Mouse (Mus musculus) spleen, postnatal 14 days (tissue): ENCODE measurements around the gene Fgfr2.

ENCODE experiments used
- DNase-seq, 2 experiments: peaks; one replicate each; pipeline ENCODE4 v3.0.0; 2021 to 2022; ENCODE audit warnings: low spot score in 2 of 2

Gene Fgfr2

DNA sequence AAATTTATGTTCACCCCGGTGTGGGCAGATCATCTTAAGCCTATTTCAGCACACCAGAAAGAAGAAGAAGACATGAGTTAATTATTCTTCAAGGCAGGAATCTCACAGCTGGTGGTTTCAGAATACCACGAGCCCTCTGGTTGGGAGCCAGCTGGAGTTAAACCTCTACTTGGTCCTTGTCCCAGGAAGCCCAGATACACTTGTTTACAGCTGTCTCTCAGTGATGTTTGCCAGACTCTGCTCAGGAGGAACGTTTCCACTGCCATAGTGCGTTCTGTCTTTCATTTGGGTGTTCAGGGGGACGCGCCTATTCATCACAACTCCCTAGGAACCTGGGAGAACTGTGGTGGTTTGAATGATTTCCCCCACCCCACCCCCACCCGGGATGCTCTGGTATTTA lies 2163.3 kb downstream of the Fgfr2 start:
- no peak for DNase-seq

DNA sequence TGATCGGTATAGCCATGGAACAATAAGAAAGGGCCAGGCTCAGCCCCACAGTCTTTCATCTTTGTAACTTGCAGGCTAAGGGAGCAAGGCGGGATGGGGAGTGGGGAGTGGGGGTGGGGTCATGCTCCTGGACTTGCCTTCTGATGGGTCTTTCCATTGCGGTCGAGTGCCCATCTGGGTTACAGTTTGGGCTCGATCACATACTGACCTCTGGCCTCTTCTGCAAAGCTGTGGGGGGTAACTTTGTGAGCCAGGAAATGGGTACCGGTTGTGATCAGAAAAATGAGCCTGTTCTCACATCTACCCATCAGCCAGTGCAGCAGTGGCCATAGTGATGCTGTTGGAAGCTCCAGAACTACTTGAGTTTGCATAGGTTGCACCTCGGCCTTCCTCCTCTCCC lies 2164.6 kb downstream of the Fgfr2 start:
- no peak for DNase-seq

GRCm38 (mm10) chr7:130954177-130954601 lies 2169.0 kb downstream of the Fgfr2 start:
- no peak for DNase-seq

DNA sequence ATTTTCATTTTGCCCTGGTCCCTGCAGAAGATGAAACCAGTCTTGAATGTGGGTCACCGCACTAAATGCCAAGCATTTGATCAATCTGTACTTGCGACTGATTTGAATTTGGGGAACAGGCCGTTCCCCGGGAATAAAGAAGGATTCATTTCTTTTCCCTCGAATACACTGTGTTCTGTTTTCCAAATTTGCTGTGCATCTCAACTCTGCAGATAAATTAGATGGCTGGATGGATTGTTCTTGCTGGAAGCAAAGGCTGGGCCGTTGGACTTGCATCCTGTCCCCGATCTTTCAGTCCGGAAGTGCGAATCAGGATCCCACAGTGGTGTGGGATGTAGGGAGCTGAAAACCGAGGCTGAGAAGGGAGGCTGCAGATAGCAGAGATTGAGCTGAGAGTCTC lies 2169.8 kb downstream of the Fgfr2 start:
- DNase-seq, result no peak

- DNase-seq, result no peak
Measured at GRCm38 (mm10) chr7:130951004-130951403, 2172.1 kb downstream of the Fgfr2 start.

DNA sequence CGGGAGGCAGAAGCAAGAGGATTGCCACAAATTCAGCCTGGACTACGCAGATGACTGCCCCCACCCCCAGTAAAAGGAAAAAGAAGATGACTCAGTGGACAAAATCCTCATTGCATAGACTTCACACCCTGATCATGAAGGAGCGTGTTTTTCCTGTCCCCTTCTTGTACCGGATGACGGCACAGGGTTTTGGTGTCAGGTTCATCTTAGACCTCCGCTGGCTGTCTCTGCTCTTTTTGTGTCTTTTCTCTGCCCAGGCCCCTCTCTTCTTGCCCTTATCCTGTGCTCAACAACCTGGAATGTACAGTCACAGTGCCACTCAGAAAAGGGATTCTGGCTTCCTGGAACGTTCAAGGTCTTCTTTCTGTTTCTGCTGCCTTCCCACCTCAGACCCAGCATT lies 2172.7 kb downstream of the Fgfr2 start:
- no peak for DNase-seq

DNA sequence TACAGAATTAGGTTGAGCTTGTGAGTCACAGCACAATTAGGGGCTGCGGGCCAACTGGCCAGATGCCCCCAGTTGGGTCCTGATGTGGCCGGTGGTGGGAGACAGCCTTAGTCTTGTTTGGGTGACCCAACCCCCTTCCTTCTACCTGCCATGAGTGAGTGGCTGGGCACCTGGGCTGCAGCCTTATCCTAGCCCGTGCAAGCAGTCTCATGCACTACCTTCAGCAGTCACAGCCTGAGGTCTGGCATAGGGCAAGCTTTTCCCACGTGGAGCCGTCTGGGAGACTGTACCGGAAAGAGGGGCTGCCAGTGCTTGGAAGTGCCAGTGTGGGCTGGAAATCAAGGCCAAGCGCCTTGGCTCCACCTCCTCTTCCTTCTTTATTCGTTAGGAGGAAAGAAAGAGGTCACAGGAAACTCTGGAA lies 2173.8 kb downstream of the Fgfr2 start:
- DNase-seq, result no peak

DNA sequence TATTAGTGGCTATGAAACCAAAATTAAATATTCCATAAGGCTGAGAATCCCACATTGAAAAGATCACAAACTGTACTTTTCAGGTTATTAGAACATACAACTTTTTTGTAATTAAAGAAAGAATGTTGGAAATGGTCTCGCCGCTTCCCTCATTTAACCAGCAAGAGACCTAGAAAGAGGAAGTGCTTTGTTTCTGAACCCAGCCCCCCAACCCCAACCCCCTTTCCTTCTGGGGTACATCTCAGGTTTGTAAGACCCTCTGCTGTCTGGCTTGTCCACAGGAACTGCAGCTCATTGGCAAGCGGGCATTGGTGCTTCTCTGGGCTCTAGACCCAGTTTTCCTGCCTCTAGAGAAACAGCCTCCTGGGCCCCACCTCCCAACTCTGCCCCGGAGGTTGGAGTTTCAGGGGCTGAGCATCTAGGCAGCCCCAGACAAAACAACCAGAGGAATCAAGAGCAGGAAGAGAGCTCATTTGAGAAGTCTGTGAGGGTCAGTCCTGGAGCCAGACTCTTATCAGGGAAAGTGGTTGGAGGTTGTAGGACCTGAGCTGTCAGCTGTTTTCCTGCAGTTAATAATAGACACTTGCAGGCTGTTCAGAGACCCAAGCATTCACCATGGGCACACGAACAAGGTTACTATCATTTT lies 2174.5 kb downstream of the Fgfr2 start:
- no peak for DNase-seq

DNA sequence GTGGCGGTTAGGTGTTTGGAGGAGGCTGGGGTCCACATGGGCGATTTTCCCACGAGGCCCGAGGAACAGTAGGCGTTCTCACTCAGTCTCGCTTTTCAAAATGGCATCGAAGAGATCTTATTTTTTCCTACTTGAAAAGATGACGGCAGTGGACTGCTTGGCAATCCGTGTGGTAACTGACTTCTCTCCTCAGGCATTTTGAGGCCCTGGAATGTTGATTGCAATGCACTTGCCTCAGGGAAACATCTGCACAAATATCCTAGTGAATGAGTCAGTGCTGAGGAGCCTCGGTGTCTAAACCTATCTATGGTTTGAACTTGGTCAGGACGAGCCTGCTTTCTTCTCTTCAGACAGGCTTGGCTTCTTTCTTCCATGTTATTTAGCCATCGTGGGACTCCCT lies 2176.8 kb downstream of the Fgfr2 start:
- DNase-seq, result no peak

DNA sequence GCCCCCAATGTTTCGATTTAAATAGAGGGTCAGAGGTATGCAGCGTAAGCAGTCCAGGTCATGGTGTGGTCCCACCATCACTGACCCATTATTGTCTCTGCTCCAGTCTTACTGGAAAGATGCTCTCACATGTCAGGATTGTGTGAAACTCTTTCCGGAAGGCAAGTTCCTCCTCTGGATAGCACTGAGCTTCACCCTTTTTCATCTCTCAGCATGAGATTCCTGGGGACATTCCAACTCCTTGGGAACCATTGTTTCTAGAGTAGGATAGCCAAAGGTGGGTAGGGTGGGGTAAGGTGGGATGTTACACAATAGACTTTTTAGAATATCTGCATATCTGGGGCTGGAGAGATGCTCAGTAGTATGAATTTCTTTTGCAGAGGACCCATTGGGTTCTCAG lies 2177.4 kb downstream of the Fgfr2 start:
- DNase-seq, result no peak

DNA sequence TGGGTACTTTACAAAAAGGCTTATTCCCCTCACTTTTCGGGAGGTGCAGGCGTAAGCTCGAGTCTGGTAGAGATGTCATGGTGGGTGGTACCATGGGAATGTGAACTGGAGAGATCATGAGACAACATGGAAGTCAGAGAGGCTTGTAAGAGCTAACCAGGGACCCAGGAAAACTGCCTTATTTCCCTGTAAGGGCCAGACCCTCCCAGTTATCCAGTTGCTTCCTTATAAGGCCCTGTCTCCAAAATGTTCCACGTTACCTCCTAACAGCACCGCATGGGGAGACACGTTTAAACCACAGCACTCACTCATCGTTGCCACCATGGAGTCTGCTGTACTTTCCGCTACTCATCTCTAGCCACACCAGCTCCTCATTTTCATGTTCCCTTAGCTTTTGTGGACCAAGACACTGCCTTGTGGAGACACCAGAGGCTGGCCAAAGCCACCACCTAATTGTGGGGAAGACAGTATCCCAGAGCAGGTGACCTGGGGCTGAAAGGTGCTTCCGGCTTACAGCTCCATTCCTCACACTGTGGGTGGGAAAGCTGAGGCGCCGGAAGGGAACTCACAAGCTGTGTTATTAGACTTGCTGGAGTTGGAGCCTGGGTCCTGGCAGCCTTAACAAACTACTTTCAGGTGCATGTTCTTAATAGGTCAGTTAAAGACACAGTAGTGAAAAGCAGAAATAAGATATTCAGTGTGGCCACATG lies 2178.2 kb downstream of the Fgfr2 start:
- no peak for DNase-seq

GRCm38 (mm10) chr7:130943280-130943895 lies 2179.8 kb downstream of the Fgfr2 start:
- no peak for DNase-seq

DNA sequence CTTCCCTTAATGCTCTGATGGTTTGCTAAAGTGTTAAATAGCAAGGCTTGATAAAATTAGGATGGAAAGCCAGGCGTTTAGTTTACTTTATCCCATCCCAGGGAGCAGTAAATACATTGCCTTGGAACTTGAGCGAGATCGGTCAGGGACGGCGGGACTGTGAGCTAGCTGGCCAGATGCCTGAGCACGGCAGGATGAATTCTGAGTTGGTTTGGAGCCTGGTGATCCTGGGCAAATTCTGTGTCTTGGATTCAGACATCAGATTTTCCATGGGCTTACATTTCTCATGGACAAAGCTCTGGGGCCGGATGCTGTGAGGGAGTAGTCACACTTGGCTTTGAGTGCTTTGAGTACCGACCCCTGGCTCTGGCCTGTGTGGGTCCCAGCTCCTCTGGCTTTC lies 2182.4 kb downstream of the Fgfr2 start:
- no peak for DNase-seq

- DNase-seq, result no peak
Measured at GRCm38 (mm10) chr7:130938896-130939295, 2184.3 kb downstream of the Fgfr2 start.

- no peak for DNase-seq
Measured at GRCm38 (mm10) chr7:130938005-130938404, 2185.1 kb downstream of the Fgfr2 start.

- no peak for DNase-seq
Measured at GRCm38 (mm10) chr7:130937266-130937841, 2185.8 kb downstream of the Fgfr2 start.

DNA sequence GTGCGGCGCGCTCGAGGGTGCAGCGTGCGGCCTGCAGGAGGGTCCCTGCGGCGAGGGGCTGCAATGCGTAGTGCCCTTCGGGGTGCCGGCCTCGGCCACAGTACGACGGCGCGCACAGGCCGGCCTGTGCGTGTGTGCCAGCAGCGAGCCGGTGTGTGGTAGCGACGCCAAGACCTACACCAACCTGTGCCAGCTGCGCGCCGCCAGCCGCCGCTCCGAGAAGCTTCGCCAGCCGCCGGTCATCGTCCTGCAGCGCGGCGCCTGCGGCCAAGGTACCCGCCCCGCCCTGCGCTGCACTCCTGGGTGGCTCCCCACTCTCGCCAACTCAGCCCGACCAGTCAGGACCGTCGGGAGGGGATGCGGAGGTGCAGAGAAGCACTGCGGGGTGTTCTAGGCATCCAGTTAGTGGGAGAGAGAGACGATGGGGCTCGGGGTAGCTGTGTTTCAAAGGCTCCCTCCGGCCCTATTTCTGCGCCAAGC lies 2186.6 kb downstream of the Fgfr2 start:
- DNase-seq, result no peak

GRCm38 (mm10) chr7:130935793-130936471 lies 2187.2 kb downstream of the Fgfr2 start, which contains the start of gene Htra1:
Htra1 (plus strand) TSS chr7:130936111.
- peak in 1 of 2 experiments; percentile 14 for DNase-seq

DNA sequence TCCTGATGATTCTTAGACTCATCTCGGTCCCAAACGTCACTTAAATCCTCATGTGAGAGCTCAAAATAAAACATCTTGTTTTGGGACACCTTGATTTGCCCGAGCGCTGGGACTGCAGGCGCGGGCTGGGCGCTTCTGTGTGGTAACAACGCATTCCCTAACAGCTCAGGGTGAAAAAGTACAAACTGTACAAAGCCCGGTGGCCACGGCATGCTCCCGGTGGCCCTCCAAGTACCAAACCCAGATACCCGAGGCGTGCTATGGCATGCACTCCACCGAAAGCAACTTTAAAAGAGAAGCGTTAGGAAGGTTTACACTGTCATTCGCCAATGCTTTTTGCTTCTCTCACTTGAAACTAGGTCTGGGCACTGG lies 2187.7 kb downstream of the Fgfr2 start:
- no peak for DNase-seq

DNA sequence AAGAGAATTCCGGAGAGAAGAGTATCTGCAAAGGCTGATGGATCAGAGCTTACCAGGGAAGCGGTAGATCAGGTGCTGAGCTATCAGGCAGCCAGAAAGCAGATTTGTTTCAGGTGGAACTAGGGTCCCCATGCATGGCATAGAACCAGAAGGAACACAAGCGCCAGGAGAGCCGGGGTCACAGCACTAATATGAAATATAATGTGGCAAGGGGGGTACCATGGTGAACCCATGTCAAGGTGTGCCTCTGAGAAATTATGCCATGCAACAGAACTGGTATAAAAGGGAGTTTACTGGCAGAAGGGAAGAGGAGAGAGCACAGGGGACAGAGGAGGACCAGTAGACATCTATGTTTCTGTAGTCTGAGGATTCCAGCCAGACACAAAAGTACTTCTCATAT lies 2188.5 kb downstream of the Fgfr2 start:
- DNase-seq, result no peak

GRCm38 (mm10) chr7:130932921-130933320 lies 2190.2 kb downstream of the Fgfr2 start:
- no peak for DNase-seq

DNA sequence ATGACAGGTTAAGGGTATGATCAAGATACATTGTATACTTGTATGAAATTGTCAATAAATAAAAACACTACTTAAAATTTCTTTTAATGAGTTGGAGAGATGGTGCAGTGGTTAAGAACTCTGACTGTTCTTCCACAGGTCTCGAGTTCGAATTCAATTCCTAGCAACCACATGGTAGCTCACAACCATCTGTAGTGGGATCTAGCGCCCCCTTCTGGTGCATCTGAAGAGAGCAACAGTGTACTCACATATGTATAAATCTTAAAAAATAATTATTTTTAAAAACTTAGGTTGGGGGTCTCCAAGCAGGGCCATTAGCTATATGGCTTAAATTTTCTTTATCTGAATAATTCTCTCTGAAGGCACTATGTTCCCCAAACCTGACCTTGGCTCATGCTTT lies 2192.7 kb downstream of the Fgfr2 start:
- no peak for DNase-seq
